Mouse (Mus musculus): ENCODE measurements around the gene Plpp6. TPM values are rescaled to one million over a fixed set of nuclear protein-coding genes. Genes with fewer than 3 reads are reported as not detected.
A peak's percentile ranks its signal among the peaks of the same experiment; 100 is the strongest.
"Not testable (repeated sequence)": the region's sequence is repeated elsewhere in the genome, so short reads cannot be mapped to it uniquely, and the experiment has no call there.

Plpp6 gene
- polyA plus RNA-seq, 1 experiment from 2014 or later: 14.3 TPM

- 0% methylated on average over 37 of the region's 37 CpGs for WGBS
- H3K4me1 ChIP-seq: peaks cover 16% of the 10 kb centered on the region
- H3K36me3 ChIP-seq (replicated peaks): 0 out of 2 replicates have a peak, but pooled peaks cover 4% of the 10 kb centered on the region
- H3K9me3 ChIP-seq: no peaks in the 10 kb centered on the region
- peak within 1 kb of the TSS; percentile 90 for H3K4me3 ChIP-seq
- ATAC-seq (replicated peaks): peak; percentile 96
- peak within 1 kb of the TSS; percentile 61 for H3K4me2 ChIP-seq
- H3K27ac ChIP-seq: peak within 1 kb of the TSS; percentile 88
- H3K27me3 ChIP-seq (replicated peaks): 0 out of 2 replicates have a peak, but pooled peaks cover 3% of the 10 kb centered on the region
- peak within 1 kb of the TSS; percentile 86 for H3K9ac ChIP-seq
Observed at GRCm38 (mm10) chr19:28990194-28990589, 26.4 kb downstream of the Plpp6 start, which contains the start of gene Cdc37l1. Gene Cdc37l1, plus strand, starts transcription at chr19:28990352.

- peak overlapping the region; percentile 88 for H3K27ac ChIP-seq
- under 1% methylated on average over 41 of the region's 41 CpGs for WGBS
- H3K4me2 ChIP-seq: peak overlapping the region; percentile 61
- peak; percentile 72 for ATAC-seq (replicated peaks)
- H3K9me3 ChIP-seq: no peaks in the 10 kb centered on the region
- H3K4me3 ChIP-seq: peak overlapping the region; percentile 90
- 0 out of 2 replicates have a peak, but pooled peaks cover 3% of the 10 kb centered on the region for H3K27me3 ChIP-seq (replicated peaks)
- peak overlapping the region; percentile 86 for H3K9ac ChIP-seq
- H3K36me3 ChIP-seq (replicated peaks): 0 out of 2 replicates have a peak, but pooled peaks cover 10% of the 10 kb centered on the region
- peaks cover 18% of the 10 kb centered on the region for H3K4me1 ChIP-seq
Observed at GRCm38 (mm10) chr19:28990590-28991221, 27.0 kb downstream of the Plpp6 start.

GRCm38 (mm10) chr19:28991391-28991790 lies 27.6 kb downstream of the Plpp6 start:
- Histone ChIP-seq H3K4me1 (peaks cover 18% of the 10 kb centered on the region), H3K4me3 (peak overlapping the region; percentile 90), H3K36me3 (replicated peaks) (peaks cover 12% of the 10 kb centered on the region; the same call in 1 of the 2 replicates), H3K27me3 (replicated peaks) (0 out of 2 replicates have a peak, but pooled peaks cover 3% of the 10 kb centered on the region), H3K9ac (peak overlapping the region; percentile 86; the same call in 1 of the 2 replicates), H3K4me2 (peak overlapping the region; percentile 61), H3K9me3 (no peaks in the 10 kb centered on the region), H3K27ac (no peak overlapping the region)
- no peak for ATAC-seq (replicated peaks)
- 71% methylated on average over 5 of the region's 5 CpGs for WGBS

- Histone ChIP-seq H3K27me3 (replicated peaks) (no peaks in the 10 kb centered on the region), H3K27ac (no peak overlapping the region), H3K9ac (no peak overlapping the region), H3K4me1 (peaks cover 13% of the 10 kb centered on the region), H3K4me2 (no peak overlapping the region), H3K9me3 (no peaks in the 10 kb centered on the region), H3K36me3 (replicated peaks) (peaks cover 12% of the 10 kb centered on the region; the same call in 1 of the 2 replicates), H3K4me3 (no peak overlapping the region)
- ATAC-seq (replicated peaks): no peak
- WGBS: 60% methylated on average over 7 of the region's 7 CpGs
Observed at GRCm38 (mm10) chr19:28994870-28995269, 31.1 kb downstream of the Plpp6 start.

GRCm38 (mm10) chr19:28995366-28995765 lies 31.6 kb downstream of the Plpp6 start:
- no peak overlapping the region for H3K27ac ChIP-seq
- H3K4me3 ChIP-seq: no peak overlapping the region
- WGBS: 90% methylated on average over 5 of the region's 5 CpGs
- H3K9ac ChIP-seq: no peak overlapping the region
- peaks cover 12% of the 10 kb centered on the region for H3K4me1 ChIP-seq
- H3K36me3 ChIP-seq (replicated peaks): peaks cover 15% of the 10 kb centered on the region; the same call in 1 of the 2 replicates
- H3K4me2 ChIP-seq: no peak overlapping the region
- no peaks in the 10 kb centered on the region for H3K27me3 ChIP-seq (replicated peaks)
- H3K9me3 ChIP-seq: no peaks in the 10 kb centered on the region
- ATAC-seq (replicated peaks): no peak

GRCm38 (mm10) chr19:28997976-28998630 lies 34.4 kb downstream of the Plpp6 start:
- 95% methylated on average over 4 of the region's 4 CpGs for WGBS
- no peak overlapping the region for H3K27ac ChIP-seq
- ATAC-seq (replicated peaks): no peak
- no peak overlapping the region for H3K4me3 ChIP-seq
- H3K27me3 ChIP-seq (replicated peaks): no peaks in the 10 kb centered on the region
- H3K4me2 ChIP-seq: no peak overlapping the region
- peaks cover 24% of the 10 kb centered on the region for H3K36me3 ChIP-seq (replicated peaks)
- no peak overlapping the region for H3K9ac ChIP-seq
- H3K9me3 ChIP-seq: no peaks in the 10 kb centered on the region
- H3K4me1 ChIP-seq: 0 out of 2 replicates have a peak, but pooled peaks cover 3% of the 10 kb centered on the region

GRCm38 (mm10) chr19:29000321-29000720 lies 36.6 kb downstream of the Plpp6 start:
- H3K4me1 ChIP-seq; H3K9me3 ChIP-seq; H3K4me2 ChIP-seq; H3K27me3 ChIP-seq (replicated peaks); H3K27ac ChIP-seq; ATAC-seq (replicated peaks); H3K4me3 ChIP-seq; H3K9ac ChIP-seq: not testable (repeated sequence)
- 97% methylated on average over 16 of the region's 16 CpGs for WGBS
- H3K36me3 ChIP-seq (replicated peaks): peaks cover 21% of the 10 kb centered on the region

- H3K4me3 ChIP-seq: no peak overlapping the region
- no peaks in the 10 kb centered on the region for H3K9me3 ChIP-seq
- no peak for ATAC-seq (replicated peaks)
- H3K27me3 ChIP-seq (replicated peaks): no peaks in the 10 kb centered on the region
- H3K27ac ChIP-seq: no peak overlapping the region
- H3K4me1 ChIP-seq: no peaks in the 10 kb centered on the region
- H3K36me3 ChIP-seq (replicated peaks): peaks cover 24% of the 10 kb centered on the region; the same call in 1 of the 2 replicates
- H3K4me2 ChIP-seq: no peak overlapping the region
- WGBS: 88% methylated on average over 3 of the region's 3 CpGs
- no peak overlapping the region for H3K9ac ChIP-seq
Observed at GRCm38 (mm10) chr19:29008069-29008706, 44.4 kb downstream of the Plpp6 start.

GRCm38 (mm10) chr19:29009046-29009445 lies 45.3 kb downstream of the Plpp6 start:
- peaks cover 24% of the 10 kb centered on the region; the same call in 1 of the 2 replicates for H3K36me3 ChIP-seq (replicated peaks)
- no peak overlapping the region for H3K27ac ChIP-seq
- ATAC-seq (replicated peaks): no peak
- H3K4me2 ChIP-seq: no peak overlapping the region
- no peaks in the 10 kb centered on the region for H3K27me3 ChIP-seq (replicated peaks)
- no peak overlapping the region for H3K4me3 ChIP-seq
- no peak overlapping the region for H3K9ac ChIP-seq
- H3K9me3 ChIP-seq: no peaks in the 10 kb centered on the region
- WGBS: 91% methylated on average over 11 of the region's 11 CpGs
- no peaks in the 10 kb centered on the region for H3K4me1 ChIP-seq

GRCm38 (mm10) chr19:29011355-29011990 lies 47.7 kb downstream of the Plpp6 start:
- Histone ChIP-seq H3K4me2 (no peak overlapping the region), H3K4me1 (no peaks in the 10 kb centered on the region), H3K9ac (no peak overlapping the region), H3K9me3 (no peaks in the 10 kb centered on the region), H3K27ac (no peak overlapping the region), H3K4me3 (no peak overlapping the region), H3K27me3 (replicated peaks) (no peaks in the 10 kb centered on the region), H3K36me3 (replicated peaks) (peaks cover 32% of the 10 kb centered on the region; the same call in 1 of the 2 replicates)
- no peak for ATAC-seq (replicated peaks)
- 87% methylated on average over 12 of the region's 12 CpGs for WGBS

- no peak overlapping the region for H3K4me3 ChIP-seq
- H3K27me3 ChIP-seq (replicated peaks): no peaks in the 10 kb centered on the region
- H3K36me3 ChIP-seq (replicated peaks): peaks cover 26% of the 10 kb centered on the region; the same call in 1 of the 2 replicates
- H3K9ac ChIP-seq: no peak overlapping the region
- H3K4me1 ChIP-seq: no peaks in the 10 kb centered on the region
- no peaks in the 10 kb centered on the region for H3K9me3 ChIP-seq
- no peak for ATAC-seq (replicated peaks)
- WGBS: 91% methylated on average over 5 of the region's 5 CpGs
- no peak overlapping the region for H3K27ac ChIP-seq
- H3K4me2 ChIP-seq: no peak overlapping the region
Observed at GRCm38 (mm10) chr19:29014466-29015055, 50.8 kb downstream of the Plpp6 start.
